Mouse (Mus musculus): ENCODE measurements around the gene Mrpl23. TPM values are rescaled to one million over a fixed set of nuclear protein-coding genes. Genes with fewer than 3 reads are reported as not detected.

Gene Mrpl23
- polyA plus RNA-seq, 1 experiment from 2014 or later, result 21.9 TPM

- H3K4me3 ChIP-seq (replicated peaks), result no peak overlapping the region
- ATAC-seq (ENCODE audit: insufficient read depth, low FRiP score, low read depth), result peak; percentile 54
- H3K9me3 ChIP-seq, result no peaks in the 10 kb centered on the region
- H3K9ac ChIP-seq, result no peak overlapping the region
- 59% methylated on average over 9 of the region's 9 CpGs for WGBS
- H3K4me1 ChIP-seq, result peaks cover 71% of the 10 kb centered on the region
- H3K27me3 ChIP-seq (replicated peaks), result no peaks in the 10 kb centered on the region
- H3K36me3 ChIP-seq, result no peaks in the 10 kb centered on the region
- 0 out of 2 replicates have a peak overlapping the region, but pooled peaks have one; percentile 8 for H3K4me2 ChIP-seq
- H3K27ac ChIP-seq, result peak overlapping the region; percentile 90
Observed at GRCm38 (mm10) chr7:142570565-142570964, 38.1 kb downstream of the Mrpl23 start.

- H3K9ac ChIP-seq, result no peak overlapping the region
- H3K36me3 ChIP-seq, result no peaks in the 10 kb centered on the region
- peaks cover 65% of the 10 kb centered on the region for H3K4me1 ChIP-seq
- 0 out of 2 replicates have a peak overlapping the region, but pooled peaks have one; percentile 4 for H3K4me2 ChIP-seq
- WGBS, result 37% methylated on average over 16 of the region's 16 CpGs
- ATAC-seq (ENCODE audit: insufficient read depth, low FRiP score, low read depth), result no peak
- H3K27ac ChIP-seq, result peak overlapping the region; percentile 90
- H3K4me3 ChIP-seq (replicated peaks), result no peak overlapping the region
- H3K9me3 ChIP-seq, result no peaks in the 10 kb centered on the region
- no peaks in the 10 kb centered on the region for H3K27me3 ChIP-seq (replicated peaks)
Observed at GRCm38 (mm10) chr7:142571458-142572220, 39.2 kb downstream of the Mrpl23 start.

- no peak for ATAC-seq (ENCODE audit: insufficient read depth, low FRiP score, low read depth)
- Histone ChIP-seq H3K36me3 (no peaks in the 10 kb centered on the region), H3K9me3 (no peaks in the 10 kb centered on the region), H3K9ac (no peak overlapping the region), H3K27me3 (replicated peaks) (no peaks in the 10 kb centered on the region), H3K27ac (peak overlapping the region; percentile 90), H3K4me3 (replicated peaks) (no peak overlapping the region), H3K4me2 (0 out of 2 replicates have a peak overlapping the region, but pooled peaks have one; percentile 4), H3K4me1 (peaks cover 72% of the 10 kb centered on the region)
- WGBS, result 17% methylated on average over 7 of the region's 7 CpGs
Observed at GRCm38 (mm10) chr7:142572343-142572742, 39.9 kb downstream of the Mrpl23 start.

GRCm38 (mm10) chr7:142572992-142573391, 40.5 kb downstream of the Mrpl23 start:
- Histone ChIP-seq H3K4me2 (peak overlapping the region; percentile 6; the same call in 1 of the 2 replicates), H3K27ac (peak overlapping the region; percentile 90), H3K4me3 (replicated peaks) (no peak overlapping the region), H3K4me1 (peaks cover 72% of the 10 kb centered on the region), H3K9me3 (no peaks in the 10 kb centered on the region), H3K9ac (no peak overlapping the region), H3K27me3 (replicated peaks) (no peaks in the 10 kb centered on the region), H3K36me3 (no peaks in the 10 kb centered on the region)
- WGBS, result 19% methylated on average over 6 of the region's 6 CpGs
- peak; percentile 2; the same call in 1 of the 2 replicates for ATAC-seq (ENCODE audit: insufficient read depth, low FRiP score, low read depth)

- Histone ChIP-seq H3K27me3 (replicated peaks) (no peaks in the 10 kb centered on the region), H3K9ac (no peak overlapping the region), H3K36me3 (no peaks in the 10 kb centered on the region), H3K4me3 (replicated peaks) (no peak overlapping the region), H3K27ac (peak overlapping the region; percentile 90), H3K4me2 (no peak overlapping the region), H3K4me1 (peaks cover 77% of the 10 kb centered on the region), H3K9me3 (no peaks in the 10 kb centered on the region)
- 34% methylated on average over 3 of the region's 3 CpGs for WGBS
- no peak for ATAC-seq (ENCODE audit: insufficient read depth, low FRiP score, low read depth)
Observed at GRCm38 (mm10) chr7:142574155-142574660, 41.7 kb downstream of the Mrpl23 start.

- H3K4me1 ChIP-seq, result peaks cover 70% of the 10 kb centered on the region
- ATAC-seq (ENCODE audit: insufficient read depth, low FRiP score, low read depth), result peak; percentile 9
- peak overlapping the region; percentile 49 for H3K4me2 ChIP-seq
- H3K36me3 ChIP-seq, result no peaks in the 10 kb centered on the region
- no peak overlapping the region for H3K9ac ChIP-seq
- no peaks in the 10 kb centered on the region for H3K27me3 ChIP-seq (replicated peaks)
- H3K4me3 ChIP-seq (replicated peaks), result peak overlapping the region; percentile 46
- H3K9me3 ChIP-seq, result no peaks in the 10 kb centered on the region
- WGBS, result 43% methylated on average over 9 of the region's 9 CpGs
- peak overlapping the region; percentile 90 for H3K27ac ChIP-seq
Observed at GRCm38 (mm10) chr7:142574826-142575351, 42.4 kb downstream of the Mrpl23 start.

GRCm38 (mm10) chr7:142575491-142575890, 43.0 kb downstream of the Mrpl23 start:
- Histone ChIP-seq H3K9ac (no peak overlapping the region), H3K4me1 (peaks cover 65% of the 10 kb centered on the region), H3K9me3 (no peaks in the 10 kb centered on the region), H3K36me3 (no peaks in the 10 kb centered on the region), H3K27me3 (replicated peaks) (no peaks in the 10 kb centered on the region), H3K27ac (peak overlapping the region; percentile 90), H3K4me2 (peak overlapping the region; percentile 49), H3K4me3 (replicated peaks) (peak overlapping the region; percentile 46)
- WGBS, result 57% methylated on average over 12 of the region's 12 CpGs
- no peak for ATAC-seq (ENCODE audit: insufficient read depth, low FRiP score, low read depth)

GRCm38 (mm10) chr7:142575971-142576370, 43.5 kb downstream of the Mrpl23 start:
- no peaks in the 10 kb centered on the region for H3K9me3 ChIP-seq
- ATAC-seq (ENCODE audit: insufficient read depth, low FRiP score, low read depth), result no peak
- peak overlapping the region; percentile 90 for H3K27ac ChIP-seq
- no peaks in the 10 kb centered on the region for H3K27me3 ChIP-seq (replicated peaks)
- peak overlapping the region; percentile 46 for H3K4me3 ChIP-seq (replicated peaks)
- 43% methylated on average over 5 of the region's 5 CpGs for WGBS
- peak overlapping the region; percentile 38; the same call in 1 of the 2 replicates for H3K9ac ChIP-seq
- H3K36me3 ChIP-seq, result no peaks in the 10 kb centered on the region
- H3K4me2 ChIP-seq, result peak overlapping the region; percentile 49
- peaks cover 62% of the 10 kb centered on the region for H3K4me1 ChIP-seq

GRCm38 (mm10) chr7:142576472-142577326, 44.2 kb downstream of the Mrpl23 start:
- ATAC-seq (ENCODE audit: insufficient read depth, low FRiP score, low read depth), result no peak
- Histone ChIP-seq H3K27me3 (replicated peaks) (no peaks in the 10 kb centered on the region), H3K4me2 (peak overlapping the region; percentile 49), H3K9ac (peak overlapping the region; percentile 38), H3K36me3 (no peaks in the 10 kb centered on the region), H3K4me1 (peaks cover 55% of the 10 kb centered on the region), H3K9me3 (no peaks in the 10 kb centered on the region), H3K4me3 (replicated peaks) (peak overlapping the region; percentile 46), H3K27ac (peak overlapping the region; percentile 90)
- 56% methylated on average over 25 of the region's 25 CpGs for WGBS

- Histone ChIP-seq H3K36me3 (no peaks in the 10 kb centered on the region), H3K27me3 (replicated peaks) (no peaks in the 10 kb centered on the region), H3K4me3 (replicated peaks) (peak overlapping the region; percentile 46), H3K9ac (peak overlapping the region; percentile 38), H3K4me2 (peak overlapping the region; percentile 49), H3K9me3 (no peaks in the 10 kb centered on the region), H3K4me1 (peaks cover 43% of the 10 kb centered on the region), H3K27ac (peak overlapping the region; percentile 90)
- WGBS, result 44% methylated on average over 26 of the region's 26 CpGs
- peak; percentile 77 for ATAC-seq (ENCODE audit: insufficient read depth, low FRiP score, low read depth)
Observed at GRCm38 (mm10) chr7:142577806-142578423, 45.4 kb downstream of the Mrpl23 start.

- no peak overlapping the region for H3K4me3 ChIP-seq (replicated peaks)
- no peaks in the 10 kb centered on the region for H3K27me3 ChIP-seq (replicated peaks)
- no peaks in the 10 kb centered on the region for H3K9me3 ChIP-seq
- no peaks in the 10 kb centered on the region for H3K36me3 ChIP-seq
- WGBS, result 64% methylated on average over 5 of the region's 5 CpGs
- ATAC-seq (ENCODE audit: insufficient read depth, low FRiP score, low read depth), result no peak
- H3K4me2 ChIP-seq, result no peak overlapping the region
- peaks cover 31% of the 10 kb centered on the region for H3K4me1 ChIP-seq
- no peak overlapping the region; the same call in 1 of the 2 replicates for H3K9ac ChIP-seq
- peak overlapping the region; percentile 90 for H3K27ac ChIP-seq
Observed at GRCm38 (mm10) chr7:142579069-142579468, 46.6 kb downstream of the Mrpl23 start.

All from stomach, embryonic 15.5 days (tissue).